Mouse (Mus musculus): ENCODE results near the gene Phrf1. TPM values are rescaled to one million over a fixed set of nuclear protein-coding genes. Genes with fewer than 3 reads are reported as not detected.

Phrf1 gene
- polyA plus RNA-seq, 1 experiment from 2014 or later, result 56.7 TPM

DNA sequence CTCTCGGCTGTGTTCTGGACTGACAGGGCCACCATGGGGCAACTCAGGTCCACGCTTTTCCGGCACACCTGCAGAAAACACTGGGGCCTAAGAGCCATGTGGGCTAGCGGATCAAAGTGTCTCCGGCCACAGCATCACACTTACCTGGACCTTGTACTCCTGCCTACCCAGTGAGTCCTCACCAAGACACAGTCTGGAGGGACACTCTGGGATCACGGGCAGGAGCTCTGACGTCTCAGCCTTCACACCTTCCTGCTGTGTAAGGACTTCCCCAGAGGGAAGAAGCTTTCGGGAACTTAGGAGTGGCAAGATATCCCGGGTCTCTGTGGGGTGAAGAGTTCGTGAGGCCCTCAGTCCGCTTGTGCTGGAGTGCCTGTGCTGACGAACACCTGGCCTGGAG lies 18.4 kb upstream of the Phrf1 start:
- Histone ChIP-seq H3K4me3 (ENCODE audit: low read length) (no peak overlapping the region), H3K4me1 (ENCODE audit: control insufficient read depth, insufficient read depth, low read length) (peaks cover 34% of the 10 kb centered on the region), H3K27me3 (replicated peaks; ENCODE audit: control insufficient read depth, insufficient read depth, low read length) (no peaks in the 10 kb centered on the region), H3K4me2 (ENCODE audit: low read depth, low read length) (no peak overlapping the region), H3K9me3 (ENCODE audit: control insufficient read depth, low read length) (no peaks in the 10 kb centered on the region), H3K9ac (ENCODE audit: low read depth, low read length) (no peak overlapping the region), H3K36me3 (ENCODE audit: control insufficient read depth, insufficient read depth, low read length) (no peaks in the 10 kb centered on the region), H3K27ac (ENCODE audit: low read length) (no peak overlapping the region)
- ATAC-seq, result no peak
- WGBS, result 57% methylated on average over 12 of the region's 12 CpGs

DNA sequence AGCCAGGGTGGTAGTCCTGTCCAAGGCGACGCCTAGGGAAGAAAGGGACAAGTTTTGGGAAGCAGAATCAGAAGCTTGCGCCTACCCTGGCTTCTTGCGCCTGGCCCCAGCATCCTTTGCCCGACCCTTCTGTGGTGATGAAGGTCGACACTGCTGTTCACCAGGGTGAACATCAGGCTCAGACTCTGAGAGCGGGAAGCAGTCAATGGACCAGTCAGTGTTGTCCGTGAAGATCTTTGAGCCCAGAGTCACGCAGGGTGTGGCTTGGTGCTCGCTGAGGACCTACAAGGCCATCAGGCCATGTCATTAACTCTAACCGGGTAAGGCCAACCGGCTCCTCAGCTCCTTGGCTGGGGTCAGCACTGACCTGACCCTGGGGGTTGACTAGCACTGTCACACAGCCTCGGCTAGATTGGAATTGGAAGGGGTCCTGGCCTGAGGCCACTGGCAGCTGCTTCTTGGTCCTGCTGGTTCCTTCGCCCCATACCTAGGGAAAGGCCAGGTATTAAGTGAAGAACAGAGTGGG lies 17.9 kb upstream of the Phrf1 start:
- Histone ChIP-seq H3K4me2 (ENCODE audit: low read depth, low read length) (no peak overlapping the region), H3K27me3 (replicated peaks; ENCODE audit: control insufficient read depth, insufficient read depth, low read length) (no peaks in the 10 kb centered on the region), H3K9me3 (ENCODE audit: control insufficient read depth, low read length) (no peaks in the 10 kb centered on the region), H3K9ac (ENCODE audit: low read depth, low read length) (no peak overlapping the region), H3K36me3 (ENCODE audit: control insufficient read depth, insufficient read depth, low read length) (no peaks in the 10 kb centered on the region), H3K4me1 (ENCODE audit: control insufficient read depth, insufficient read depth, low read length) (peaks cover 35% of the 10 kb centered on the region), H3K27ac (ENCODE audit: low read length) (no peak overlapping the region), H3K4me3 (ENCODE audit: low read length) (no peak overlapping the region)
- no peak for ATAC-seq
- WGBS, result 83% methylated on average over 14 of the region's 14 CpGs

GRCm38 (mm10) chr7:141213133-141213532 lies 15.5 kb upstream of the Phrf1 start:
- no peaks in the 10 kb centered on the region for H3K36me3 ChIP-seq (ENCODE audit: control insufficient read depth, insufficient read depth, low read length)
- H3K4me1 ChIP-seq (ENCODE audit: control insufficient read depth, insufficient read depth, low read length), result peaks cover 53% of the 10 kb centered on the region
- H3K4me2 ChIP-seq (ENCODE audit: low read depth, low read length), result peak overlapping the region; percentile 32; the same call in 1 of the 2 replicates
- no peak for ATAC-seq
- peak overlapping the region; percentile 97; the same call in 1 of the 2 replicates for H3K27ac ChIP-seq (ENCODE audit: low read length)
- peak overlapping the region; percentile 9; the same call in 1 of the 2 replicates for H3K9ac ChIP-seq (ENCODE audit: low read depth, low read length)
- no peaks in the 10 kb centered on the region for H3K9me3 ChIP-seq (ENCODE audit: control insufficient read depth, low read length)
- no peaks in the 10 kb centered on the region for H3K27me3 ChIP-seq (replicated peaks; ENCODE audit: control insufficient read depth, insufficient read depth, low read length)
- 69% methylated on average over 3 of the region's 3 CpGs for WGBS
- no peak overlapping the region for H3K4me3 ChIP-seq (ENCODE audit: low read length)

GRCm38 (mm10) chr7:141213605-141214235 lies 14.9 kb upstream of the Phrf1 start, which contains the start of gene Lmntd2:
TSS of gene Lmntd2 (minus strand) at chr7:141214080.
- 89% methylated on average over 11 of the region's 11 CpGs for WGBS

DNA sequence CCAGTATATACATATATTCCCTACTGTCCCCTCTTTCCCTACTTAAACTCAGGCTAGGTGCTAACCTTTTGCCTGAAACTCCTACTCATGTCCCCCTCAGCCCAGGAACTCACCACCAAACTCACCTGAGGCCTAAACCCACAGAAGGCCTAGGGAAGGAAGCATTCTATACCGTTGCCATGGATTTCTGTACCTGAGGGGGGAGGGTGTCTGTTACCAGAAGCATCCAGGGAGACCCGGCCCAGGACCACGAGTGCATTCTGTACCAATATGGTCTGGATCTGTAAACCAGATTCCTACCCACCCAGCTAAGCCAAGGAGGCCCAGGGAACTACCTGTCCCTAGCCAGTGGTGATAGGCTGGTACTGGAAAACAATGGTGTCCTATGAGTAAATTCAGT lies 14.3 kb upstream of the Phrf1 start:
- 59% methylated on average over 3 of the region's 3 CpGs for WGBS
- Histone ChIP-seq H3K9ac (ENCODE audit: low read depth, low read length) (0 out of 2 replicates have a peak overlapping the region, but pooled peaks have one; percentile 79), H3K4me2 (ENCODE audit: low read depth, low read length) (peak overlapping the region; percentile 91; the same call in 1 of the 2 replicates), H3K27ac (ENCODE audit: low read length) (peak overlapping the region; percentile 97), H3K4me3 (ENCODE audit: low read length) (no peak overlapping the region), H3K36me3 (ENCODE audit: control insufficient read depth, insufficient read depth, low read length) (peaks cover 4% of the 10 kb centered on the region; the same call in 1 of the 2 replicates), H3K27me3 (replicated peaks; ENCODE audit: control insufficient read depth, insufficient read depth, low read length) (no peaks in the 10 kb centered on the region), H3K9me3 (ENCODE audit: control insufficient read depth, low read length) (no peaks in the 10 kb centered on the region), H3K4me1 (ENCODE audit: control insufficient read depth, insufficient read depth, low read length) (peaks cover 63% of the 10 kb centered on the region)
- no peak for ATAC-seq

More at GRCm38 (mm10) chr7:141213605-141214235, 14.9 kb upstream of the Phrf1 start, which contains the start of gene Lmntd2:
- Histone ChIP-seq H3K4me3 (ENCODE audit: low read length) (peak within 1 kb of the TSS; percentile 74), H3K9me3 (ENCODE audit: control insufficient read depth, low read length) (no peaks in the 10 kb centered on the region), H3K4me1 (ENCODE audit: control insufficient read depth, insufficient read depth, low read length) (peaks cover 58% of the 10 kb centered on the region), H3K27me3 (replicated peaks; ENCODE audit: control insufficient read depth, insufficient read depth, low read length) (no peaks in the 10 kb centered on the region), H3K4me2 (ENCODE audit: low read depth, low read length) (peak within 1 kb of the TSS; percentile 91), H3K27ac (ENCODE audit: low read length) (peak within 1 kb of the TSS; percentile 97), H3K9ac (ENCODE audit: low read depth, low read length) (peak within 1 kb of the TSS; percentile 79), H3K36me3 (ENCODE audit: control insufficient read depth, insufficient read depth, low read length) (peaks cover 3% of the 10 kb centered on the region; the same call in 1 of the 2 replicates)
- no peak for ATAC-seq

DNA sequence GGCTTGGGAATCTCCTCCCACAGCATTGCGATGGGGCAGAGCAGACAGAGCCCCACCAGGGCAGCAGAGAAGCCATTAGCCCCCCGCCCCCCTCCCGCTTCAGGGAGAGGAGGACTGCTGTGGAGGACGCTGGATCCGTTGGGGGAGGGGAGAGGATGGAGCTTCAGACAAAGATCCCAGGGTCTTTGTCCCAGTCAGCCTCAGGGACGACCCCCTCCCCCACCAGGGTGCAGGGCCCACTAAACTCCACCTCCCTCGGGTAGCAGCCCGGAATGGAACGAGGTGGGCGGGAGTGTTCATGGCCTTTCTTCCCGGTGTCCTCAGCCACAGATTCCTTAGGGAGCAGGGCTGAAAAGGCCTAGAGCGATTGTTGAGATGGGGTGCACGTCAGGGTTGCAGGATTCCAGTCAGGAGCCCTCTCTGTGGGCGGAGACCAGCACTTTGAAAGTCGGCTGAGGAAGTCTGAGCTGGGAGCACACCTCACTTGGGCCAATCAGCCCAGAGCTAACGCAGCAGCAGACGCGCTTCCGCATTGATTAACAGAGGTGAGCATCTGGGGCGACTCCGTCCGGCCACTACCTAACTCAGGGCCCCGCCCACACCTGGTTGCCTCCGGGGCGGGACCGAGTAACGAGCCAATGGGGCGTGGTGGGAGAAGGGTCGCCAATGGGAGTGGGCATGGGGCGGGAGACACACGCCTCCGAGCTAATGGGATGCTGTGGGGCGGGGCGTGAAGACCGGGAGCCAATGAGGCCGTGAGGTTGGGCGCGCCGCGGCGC lies 13.3 kb upstream of the Phrf1 start, which contains the start of gene Rassf7:
Rassf7 (plus strand) TSS at position 760 of the 779 bp plus-strand sequence.
- Histone ChIP-seq H3K4me1 (ENCODE audit: control insufficient read depth, insufficient read depth, low read length) (peaks cover 66% of the 10 kb centered on the region), H3K4me3 (ENCODE audit: low read length) (peak within 1 kb of the TSS; percentile 74), H3K9me3 (ENCODE audit: control insufficient read depth, low read length) (no peaks in the 10 kb centered on the region), H3K36me3 (ENCODE audit: control insufficient read depth, insufficient read depth, low read length) (peaks cover 4% of the 10 kb centered on the region; the same call in 1 of the 2 replicates), H3K27ac (ENCODE audit: low read length) (peak within 1 kb of the TSS; percentile 98), H3K4me2 (ENCODE audit: low read depth, low read length) (peak within 1 kb of the TSS; percentile 91), H3K27me3 (replicated peaks; ENCODE audit: control insufficient read depth, insufficient read depth, low read length) (no peaks in the 10 kb centered on the region), H3K9ac (ENCODE audit: low read depth, low read length) (peak within 1 kb of the TSS; percentile 85)
- ATAC-seq, result peak; percentile 91
- under 1% methylated on average over 41 of the region's 41 CpGs for WGBS

DNA sequence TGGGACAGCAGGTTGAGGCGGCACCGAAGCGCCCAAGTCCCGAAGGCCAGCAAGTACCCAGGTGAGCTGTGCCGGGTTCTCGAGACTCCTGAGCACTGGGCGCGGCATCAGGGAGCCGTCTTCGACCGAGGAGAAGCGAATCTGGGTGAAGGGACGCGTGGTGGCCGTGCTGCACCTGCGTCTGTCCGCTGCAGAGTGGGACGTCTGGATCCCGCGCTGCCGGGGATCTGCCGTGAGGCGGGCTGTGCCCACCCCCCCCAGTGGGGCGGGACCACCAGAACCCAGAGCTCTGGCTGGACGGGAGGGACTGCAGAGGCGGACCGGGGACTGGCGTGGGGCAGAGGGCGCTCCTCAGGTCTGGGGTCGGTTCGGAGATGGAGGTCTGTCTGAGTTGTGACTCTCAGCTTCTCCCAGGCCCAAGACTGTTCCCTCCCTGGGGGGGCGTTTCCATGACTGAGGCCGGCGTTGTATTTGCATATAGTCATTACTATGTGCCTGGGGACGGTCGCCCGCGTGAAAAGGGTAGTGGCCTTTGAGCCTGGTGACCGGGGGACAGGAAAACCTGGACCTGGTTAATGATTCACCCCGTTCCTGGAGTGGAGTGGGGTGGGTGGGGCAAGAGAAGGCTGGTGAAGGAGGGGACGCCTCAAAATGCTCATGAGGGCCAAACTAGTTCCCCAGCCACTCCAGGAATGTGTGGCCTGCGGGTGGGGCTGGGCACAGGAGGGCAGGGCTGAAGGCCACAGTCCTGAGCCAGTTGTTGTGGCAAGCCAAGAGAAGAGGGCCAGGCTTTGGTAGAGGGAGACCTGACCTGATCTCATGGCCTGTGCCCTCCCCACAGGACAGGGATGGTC lies 12.5 kb upstream of the Phrf1 start:
- Histone ChIP-seq H3K4me1 (ENCODE audit: control insufficient read depth, insufficient read depth, low read length) (peaks cover 64% of the 10 kb centered on the region), H3K27ac (ENCODE audit: low read length) (peak overlapping the region; percentile 98), H3K4me2 (ENCODE audit: low read depth, low read length) (peak overlapping the region; percentile 91), H3K36me3 (ENCODE audit: control insufficient read depth, insufficient read depth, low read length) (peaks cover 4% of the 10 kb centered on the region; the same call in 1 of the 2 replicates), H3K9me3 (ENCODE audit: control insufficient read depth, low read length) (no peaks in the 10 kb centered on the region), H3K27me3 (replicated peaks; ENCODE audit: control insufficient read depth, insufficient read depth, low read length) (no peaks in the 10 kb centered on the region), H3K9ac (ENCODE audit: low read depth, low read length) (peak overlapping the region; percentile 85), H3K4me3 (ENCODE audit: low read length) (peak overlapping the region; percentile 74)
- ATAC-seq, result peak; percentile 79
- WGBS, result under 1% methylated on average over 42 of the region's 42 CpGs

DNA sequence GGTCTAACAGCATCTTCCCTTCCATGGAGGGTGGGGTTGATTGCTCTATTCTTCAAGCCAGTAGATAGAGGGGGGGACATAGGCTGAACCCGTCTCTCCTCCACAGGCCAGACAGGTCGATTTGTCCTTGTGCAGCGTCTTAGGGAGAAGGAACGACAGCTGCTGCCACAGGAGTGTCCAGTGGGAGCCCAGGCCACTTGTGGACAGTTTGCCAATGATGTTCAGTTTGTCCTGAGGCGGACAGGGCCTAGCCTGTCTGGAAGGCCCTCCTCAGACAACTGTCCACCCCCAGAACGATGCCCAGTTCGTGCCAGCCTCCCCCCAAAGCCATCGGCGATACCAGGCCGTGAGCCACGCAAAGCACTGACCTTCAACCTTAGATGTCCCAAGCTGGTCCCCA lies 11.7 kb upstream of the Phrf1 start:
- Histone ChIP-seq H3K27me3 (replicated peaks; ENCODE audit: control insufficient read depth, insufficient read depth, low read length) (no peaks in the 10 kb centered on the region), H3K4me2 (ENCODE audit: low read depth, low read length) (peak overlapping the region; percentile 91), H3K9ac (ENCODE audit: low read depth, low read length) (peak overlapping the region; percentile 85), H3K4me1 (ENCODE audit: control insufficient read depth, insufficient read depth, low read length) (peaks cover 61% of the 10 kb centered on the region), H3K27ac (ENCODE audit: low read length) (peak overlapping the region; percentile 98), H3K9me3 (ENCODE audit: control insufficient read depth, low read length) (no peaks in the 10 kb centered on the region), H3K4me3 (ENCODE audit: low read length) (peak overlapping the region; percentile 74), H3K36me3 (ENCODE audit: control insufficient read depth, insufficient read depth, low read length) (peaks cover 4% of the 10 kb centered on the region; the same call in 1 of the 2 replicates)
- no peak for ATAC-seq
- 75% methylated on average over 11 of the region's 11 CpGs for WGBS

Measured in intestine, embryonic 16.5 days (tissue).